Mouse (Mus musculus): ENCODE measurements around the gene B4galt5.

- TF ChIP-seq CTCF (IDR thresholded peaks at IDR 0.05; ENCODE audit: low read depth, low read length) (no peak), POLR2A (IDR thresholded peaks at IDR 0.05; ENCODE audit: insufficient read depth, low read length) (no peak)
Observed at GRCm38 (mm10) chr2:167321372-167321771, 27.6 kb downstream of the B4galt5 start.

Data from ES-Bruce4 (cell line).